Mouse (Mus musculus): ENCODE results near the gene 1700011L22Rik.

1700011L22Rik gene

GRCm38 (mm10) chr8:79173606-79174005 is 74.8 kb downstream of the 1700011L22Rik start:
- DNase-seq (ENCODE audit: low spot score in 2 of 2) = no peak

GRCm38 (mm10) chr8:79165276-79165675 is 83.1 kb downstream of the 1700011L22Rik start:
- no peak for DNase-seq (ENCODE audit: low spot score in 2 of 2)

GRCm38 (mm10) chr8:79164336-79164735 is 84.0 kb downstream of the 1700011L22Rik start:
- no peak for DNase-seq (ENCODE audit: low spot score in 2 of 2)

DNA sequence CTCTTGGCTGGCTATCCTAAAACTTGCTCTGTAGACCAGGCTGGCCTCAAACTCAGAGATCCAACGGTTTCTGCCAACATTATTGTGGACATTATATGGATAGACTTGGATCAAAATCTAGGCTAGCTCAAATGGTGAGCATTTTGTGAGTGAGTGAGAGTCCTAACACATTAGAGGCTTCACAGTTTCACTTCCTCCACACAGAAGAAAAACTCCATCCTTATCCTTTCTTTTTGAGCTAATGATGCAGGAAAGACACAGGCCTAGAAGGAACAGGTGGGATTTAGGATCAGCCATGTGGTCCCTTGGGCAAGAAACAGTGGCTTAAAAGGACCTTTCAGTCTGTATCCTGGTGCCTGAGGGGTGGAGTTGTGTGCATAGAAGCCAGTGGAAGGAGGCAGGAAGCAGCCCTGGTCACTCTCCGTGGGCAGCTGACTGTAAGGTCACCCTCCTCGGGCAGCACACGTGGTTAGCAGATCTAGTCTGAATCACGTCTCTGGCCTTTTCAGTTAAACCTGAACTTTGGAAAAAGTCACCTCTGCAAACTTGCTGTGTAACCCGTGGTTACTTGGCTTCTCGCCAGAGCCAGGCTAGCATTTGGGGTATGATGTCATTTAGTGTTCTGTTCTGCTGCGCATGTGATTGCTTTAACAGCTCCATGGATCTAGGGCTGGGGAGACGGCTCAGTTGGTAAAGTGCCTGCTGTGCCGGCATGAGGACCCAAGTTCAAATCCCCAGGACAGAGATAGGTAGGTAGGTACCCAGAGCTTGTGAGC is 85.6 kb downstream of the 1700011L22Rik start:
- no peak for DNase-seq (ENCODE audit: low spot score in 2 of 2)

GRCm38 (mm10) chr8:79161172-79161778 is 87.1 kb downstream of the 1700011L22Rik start:
- DNase-seq (ENCODE audit: low spot score in 2 of 2) = peak in 1 of 2 experiments; percentile 16
